Mouse (Mus musculus): ENCODE results near the gene Rcsd1. TPM values are rescaled to one million over a fixed set of nuclear protein-coding genes. Genes with fewer than 3 reads are reported as not detected.

Rcsd1 gene
- polyA plus RNA-seq, 1 experiment, result 0.04 TPM

Other genes starting within 250 kb of the Rcsd1 start
- gene Dcaf6, start 249.3 kb downstream of the Rcsd1 start, polyA plus RNA-seq (2012; fragmentation: generic; extraction: Trizol), result 24.1 TPM
- gene Mpc2, start 249.1 kb downstream of the Rcsd1 start, polyA plus RNA-seq (2012; fragmentation: generic; extraction: Trizol), result 85.0 TPM
- gene Adcy10, start 224.6 kb downstream of the Rcsd1 start, polyA plus RNA-seq (2012; fragmentation: generic; extraction: Trizol), result not detected
- gene Mpzl1, start 75.2 kb downstream of the Rcsd1 start, polyA plus RNA-seq (2012; fragmentation: generic; extraction: Trizol), result 11.8 TPM
- gene Creg1, start 54.0 kb upstream of the Rcsd1 start, polyA plus RNA-seq (2012; fragmentation: generic; extraction: Trizol), result 18.7 TPM
- gene Cd247, start 78.9 kb upstream of the Rcsd1 start, polyA plus RNA-seq (2012; fragmentation: generic; extraction: Trizol), result not detected

All from myocyte (in vitro differentiated cells).